ENCODE assay signal across 9 mouse cellular contexts in genomic region chr3:158560891-158561255, GRCm38 (mm10). TPM values are rescaled to one million over a fixed set of nuclear protein-coding genes. Genes with fewer than 3 reads are reported as not detected.
A peak's percentile ranks its signal among the peaks of the same experiment; 100 is the strongest.
DNase-seq lines count a peak whose midpoint lies in the region; ATAC-seq and TF ChIP-seq lines count a peak whose summit lies in the region.
"Had no signal": no experiment of that assay in that cellular context is flagged by ENCODE, and none has a peak within 500 bp of the region (broad histone marks: within the 10 kb centered on the region; RNA-seq: fewer than 3 reads in every experiment).

No protein-coding gene starts in this region.

- H3K4me2 ChIP-seq in heart, embryonic 14.5 days (ENCODE audit: low read length) = peak overlapping the region; percentile 99
- H3K4me2 ChIP-seq in limb, embryonic 15.5 days = peak overlapping the region; percentile 98

- no peak for TF ChIP-seq CTCF in brain, embryonic 14.5 days (IDR thresholded peaks at IDR 0.05; ENCODE audit: borderline replicate concordance, extremely low read depth, insufficient read depth, insufficient read length)

- intact Hi-C loops in heart, postnatal 10 days (cut with DNase I) = no loop called here

- peak overlapping the region; percentile 65 for H3K9ac ChIP-seq in heart, embryonic 14.5 days (ENCODE audit: low read length)
- H3K9ac ChIP-seq in limb, embryonic 15.5 days = no peak overlapping the region; the same call in 1 of the 2 replicates

- no peak overlapping the region for H3K27ac ChIP-seq in heart, embryonic 14.5 days (replicated peaks in 1 of 2; ENCODE audit: control insufficient read depth in 1 of 2, insufficient read depth in 1 of 2, low read depth in 2 of 2, low read length in 2 of 2)
- no peak overlapping the region for H3K27ac ChIP-seq in limb, embryonic 15.5 days

- no peak for TF ChIP-seq POLR2A in brain, embryonic 14.5 days (IDR thresholded peaks at IDR 0.05; ENCODE audit: borderline replicate concordance, extremely low read depth, insufficient read depth, insufficient read length, poor library complexity, severe bottlenecking)

- no peak for ATAC-seq in heart, embryonic 14.5 days (ENCODE audit: insufficient number of reproducible peaks, insufficient read depth, low FRiP score, low read depth)
- 0 out of 2 replicates have a peak, but pooled peaks have one; percentile 17 for ATAC-seq in granulocyte monocyte progenitor cell, adult 5-6 weeks (replicated peaks; ENCODE audit: poor library complexity, severe bottlenecking)
- 0 out of 2 replicates have a peak, but pooled peaks have one; percentile 20 for ATAC-seq in limb, embryonic 15.5 days (ENCODE audit: insufficient number of reproducible peaks, low FRiP score, low TSS enrichment, low read depth)

- WGBS in heart, embryonic 14.5 days = under 1% methylated on average over 16 of the region's 16 CpGs
- 2% methylated on average over 16 of the region's 16 CpGs for WGBS in limb, embryonic 15.5 days

- H3K9me3 ChIP-seq in heart, embryonic 14.5 days (ENCODE audit: control insufficient read depth, low read length) = no peaks in the 10 kb centered on the region
- no peaks in the 10 kb centered on the region for H3K9me3 ChIP-seq in limb, embryonic 15.5 days

- no peaks in the 10 kb centered on the region for H3K36me3 ChIP-seq in heart, embryonic 14.5 days (ENCODE audit: control insufficient read depth, insufficient read depth, low read length)
- H3K36me3 ChIP-seq in limb, embryonic 15.5 days = no peaks in the 10 kb centered on the region

- H3K4me3 ChIP-seq in heart, embryonic 14.5 days (ENCODE audit: control insufficient read depth in 1 of 2, insufficient read depth in 1 of 2, low read depth in 1 of 2, low read length in 2 of 2) = peak overlapping the region; percentile 54 to 61
- peak overlapping the region; percentile 57 for H3K4me3 ChIP-seq in limb, embryonic 15.5 days

- peaks cover 35% of the 10 kb centered on the region for H3K27me3 ChIP-seq in heart, embryonic 14.5 days (ENCODE audit: control insufficient read depth, insufficient read depth, low read length)
- peaks cover 39% of the 10 kb centered on the region for H3K27me3 ChIP-seq in limb, embryonic 15.5 days

- no peak for DNase-seq in heart, postnatal 10 days
- DNase-seq in brain, embryonic 14.5 days (ENCODE audit: low read depth) = peak; percentile 68
- peak; percentile 33 for DNase-seq in right cerebral cortex, postnatal 14 days
- no peak for DNase-seq in ovary, postnatal 10 days (ENCODE audit: low spot score)
- DNase-seq in thymus, postnatal 4 days = no peak

- peaks cover 5 to 16% of the 10 kb centered on the region in 2 experiments; a peak in 2 of 4 replicates for H3K4me1 ChIP-seq in heart, embryonic 14.5 days (ENCODE audit: control insufficient read depth in 2 of 2, insufficient read depth in 2 of 2, low read length in 2 of 2)
- peaks cover 22% of the 10 kb centered on the region for H3K4me1 ChIP-seq in limb, embryonic 15.5 days

RNA-seq across cellular contexts. Expression of gene Lrrc7, which starts 1.1 kb away (rescaled TPM):
- 0.07 and 0.14 TPM in 2 replicates for polyA plus RNA-seq in heart, embryonic 14.5 days (2014; fragmentation: Nextera tagmentation; extraction: Ambion mirVana)
- not detected for total RNA-seq in heart, postnatal 10 days (2021)
- polyA plus RNA-seq in brain, embryonic 14.5 days (2012; rRNA removed) = 5.8 and 9.5 TPM in 2 replicates
- not detected in 2 replicates for total RNA-seq in granulocyte monocyte progenitor cell, adult 5-6 weeks (2014; fragmentation: Nextera tagmentation)
- total RNA-seq in granulocyte monocyte progenitor cell, adult 5-6 weeks (2017) = not detected in 2 replicates
- 0.92 and 1.2 TPM in 2 replicates for polyA plus RNA-seq in limb, embryonic 15.5 days (2015; fragmentation: Nextera tagmentation; extraction: Ambion mirVana)
- polyA plus RNA-seq: large intestine, adult 2 months had no signal

Comparison
In these comparisons a context has a peak if more than half of its experiments do, and no peak if none do; other contexts are left out.
1. DNase-seq: peak in brain, embryonic 14.5 days (single experiment) and right cerebral cortex, postnatal 14 days (single experiment); none in heart, postnatal 10 days (0 of 2), ovary, postnatal 10 days (single experiment) and thymus, postnatal 4 days (single experiment).